Mouse (Mus musculus) kidney, postnatal 14 days (tissue): ENCODE data around the gene Gm15293.
"Not testable (repeated sequence)": the region's sequence is repeated elsewhere in the genome, so short reads cannot be mapped to it uniquely, and the experiment has no call there.

ENCODE experiments used
- DNase-seq: peaks from one replicate; pipeline ENCODE4 v3.0.0; 2022; ENCODE audit warnings: mixed read lengths

Gm15293 gene

DNA sequence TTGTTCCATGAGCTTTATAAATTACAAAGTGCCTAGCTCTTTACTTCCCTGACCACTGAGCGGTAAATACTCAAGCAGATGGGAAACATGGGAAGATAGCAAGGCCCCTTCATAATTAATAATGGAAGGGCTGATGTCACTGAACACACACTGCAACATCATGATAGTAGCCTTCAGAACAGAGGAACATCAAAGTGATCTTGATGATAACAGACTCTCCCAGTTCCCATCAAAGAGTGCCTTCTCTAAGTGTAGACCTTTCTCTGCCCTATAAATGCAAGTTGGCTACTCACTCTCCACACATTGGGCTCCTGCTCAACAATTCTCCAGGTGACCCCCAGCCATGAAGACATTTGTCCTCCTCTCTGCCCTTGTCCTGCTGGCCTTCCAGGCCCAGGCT is at the start of gene Gm15293:
Gene Gm15293, plus strand, starts transcription at position 301 of the 400 bp plus-strand sequence.
- not testable (repeated sequence) for DNase-seq

GRCm38 (mm10) chr8:21161977-21162376 is 39.4 kb upstream of the Gm15293 start, which contains the start of gene Defa22:
Gene Defa22, plus strand, starts transcription at chr8:21162277.
- DNase-seq, result not testable (repeated sequence)

DNA sequence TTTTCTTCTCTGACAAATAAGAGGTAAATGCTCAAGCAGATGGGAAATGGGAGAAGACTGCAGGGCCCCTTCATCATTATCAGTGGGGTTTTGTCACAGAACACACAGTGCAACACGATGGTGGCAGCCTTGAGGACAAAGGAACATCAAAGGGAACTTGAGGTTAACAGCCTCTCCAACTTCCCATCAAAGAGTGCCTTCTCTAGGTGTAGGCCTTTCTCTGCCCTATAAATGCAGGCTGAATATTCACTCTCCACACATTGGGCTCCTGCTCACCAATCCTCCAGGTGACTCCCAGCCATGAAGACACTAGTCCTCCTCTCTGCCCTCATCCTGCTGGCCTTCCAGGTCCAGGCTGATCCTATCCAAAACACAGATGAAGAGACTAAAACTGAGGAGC is 10.0 kb upstream of the Gm15293 start, which contains the start of gene Defa31:
Gene Defa31, plus strand, starts transcription at position 301 of the 400 bp plus-strand sequence.
- not testable (repeated sequence) for DNase-seq
